Mouse (Mus musculus): ENCODE measurements around the gene Snap23.

DNA sequence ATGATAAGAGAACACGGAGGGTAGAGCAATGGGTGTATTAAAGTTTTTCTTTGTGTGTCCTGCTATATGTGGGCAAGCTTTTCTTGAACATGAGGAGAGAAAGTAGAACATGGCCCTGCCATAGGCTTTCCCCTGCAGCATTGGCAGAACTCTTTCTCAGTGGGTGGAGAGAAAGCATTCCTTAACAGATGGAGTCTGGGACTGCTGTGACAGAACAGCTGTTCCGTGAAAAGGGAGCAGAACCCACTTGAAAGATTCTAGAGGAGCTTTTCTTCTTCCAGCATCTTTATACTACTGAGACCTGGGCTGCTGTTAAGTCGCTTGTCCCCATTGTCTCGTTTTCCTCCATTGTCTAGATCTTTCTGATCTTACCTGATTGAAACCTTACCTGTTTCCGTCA lies 22.3 kb downstream of the Snap23 start:
- no peak for TF ChIP-seq GATA1 (IDR thresholded peaks at IDR 0.05; ENCODE audit: low read length)
- TF ChIP-seq TAL1 (IDR thresholded peaks at IDR 0.05; ENCODE audit: low read length) = no peak

All from erythroblast, embryonic 14.5 days (primary cell).